Mouse (Mus musculus) midbrain, embryonic 16.5 days (tissue): ENCODE results near the gene Mrps34. TPM values are rescaled to one million over a fixed set of nuclear protein-coding genes. Genes with fewer than 3 reads are reported as not detected.

Experiments used
- ATAC-seq: fragments of 200-750 bp; cut with Nextera tagmentation; 2 replicates; pipeline ENCODE4 v1.8.0; 2017; ENCODE audit warnings: moderate TSS enrichment
- H3K27ac ChIP-seq: fragments of 300-500 bp; sonication (generic); 2 replicates; pipeline ENCODE4 v1.5.1; 2014; ENCODE audit warnings: mild to moderate bottlenecking, low read length, mixed read lengths
- H3K27me3 ChIP-seq: fragments of 300-500 bp; sonication (generic); 2 replicates; pipeline ENCODE4 v1.6.1; 2014; ENCODE audit warnings: low read depth, low read length, mixed read lengths; ENCODE audit not compliant: control insufficient read depth, insufficient read depth
- H3K36me3 ChIP-seq: fragments of 300-500 bp; sonication (generic); 2 replicates; pipeline ENCODE4 v1.6.1; 2014; ENCODE audit warnings: mild to moderate bottlenecking, low read length, moderate library complexity, mixed read lengths; ENCODE audit not compliant: control insufficient read depth, insufficient read depth
- H3K4me1 ChIP-seq: fragments of 300-500 bp; sonication (generic); 2 replicates; pipeline ENCODE4 v1.6.1; 2014; ENCODE audit warnings: mild to moderate bottlenecking, low read length, mixed read lengths; ENCODE audit not compliant: control insufficient read depth, insufficient read depth
- H3K4me2 ChIP-seq: fragments of 300-500 bp; sonication (generic); 2 replicates; pipeline ENCODE4 v1.6.1; 2014; ENCODE audit warnings: mild to moderate bottlenecking, low read length, mixed read lengths
- H3K4me3 ChIP-seq: fragments of 300-500 bp; sonication (generic); 2 replicates; pipeline ENCODE4 v1.5.1; 2014; ENCODE audit warnings: low read depth, mild to moderate bottlenecking, low read length, moderate library complexity, mixed read lengths
- H3K9ac ChIP-seq: fragments of 300-500 bp; sonication (generic); 2 replicates; pipeline ENCODE4 v1.6.1; 2014; ENCODE audit warnings: low read depth, low read length, mixed read lengths
- H3K9me3 ChIP-seq: fragments of 300-500 bp; sonication (generic); replicated peaks from 2 replicates; pipeline ENCODE4 v1.6.1; 2014; ENCODE audit warnings: mild to moderate bottlenecking, low read length, mixed read lengths; ENCODE audit not compliant: control insufficient read depth, poor library complexity, severe bottlenecking
- WGBS: fragments of 180-500 bp; shearing (Covaris S2); extraction: QIAGEN DNeasy Blood & Tissue Kit; methylation state at CpG from one replicate; pipeline ENCODE4 v1.1.7; 2014; 5-methylcytosine and 5-hydroxymethylcytosine counted together
- polyA plus RNA-seq: library from polyadenylated mRNA; unstranded; fragments of >200 nt; fragmentation: Nextera tagmentation; extraction: Ambion mirVana; gene quantifications from 2 replicates; pipeline ENCODE4 v1.2.1, GENCODE M21; 2015

Gene Mrps34
- 72.9 and 77.2 TPM in 2 replicates for polyA plus RNA-seq

- peak; percentile 40 for ATAC-seq
- Histone ChIP-seq H3K36me3 (peaks cover 41% of the 10 kb centered on the region), H3K27ac (peak within 1 kb of the TSS; percentile 84), H3K4me1 (peaks cover 32% of the 10 kb centered on the region), H3K27me3 (no peaks in the 10 kb centered on the region), H3K4me3 (peak within 1 kb of the TSS; percentile 86), H3K9ac (peak within 1 kb of the TSS; percentile 73), H3K9me3 (no peaks in the 10 kb centered on the region), H3K4me2 (peak within 1 kb of the TSS; percentile 97)
- under 1% methylated on average over 62 of the region's 62 CpGs for WGBS
Observed at GRCm38 (mm10) chr17:24894995-24895547, at the start of gene Mrps34, which contains the start of gene Eme2. TSS of gene Mrps34 (plus strand) at chr17:24895116. TSS of gene Eme2 (minus strand) at chr17:24895087.

GRCm38 (mm10) chr17:24847386-24847785, 47.5 kb upstream of the Mrps34 start:
- H3K27ac ChIP-seq: no peak overlapping the region
- H3K4me1 ChIP-seq: peaks cover 17% of the 10 kb centered on the region
- H3K27me3 ChIP-seq: no peaks in the 10 kb centered on the region; the same call in 1 of the 2 replicates

GRCm38 (mm10) chr17:24848600-24849031, 46.3 kb upstream of the Mrps34 start:
- H3K9ac ChIP-seq: no peak overlapping the region
- no peak for ATAC-seq

More at GRCm38 (mm10) chr17:24847386-24847785, 47.5 kb upstream of the Mrps34 start:
- ATAC-seq: no peak
- H3K4me3 ChIP-seq: no peak overlapping the region
- no peak overlapping the region for H3K4me2 ChIP-seq
- 95% methylated on average over 1 of the region's 1 CpGs for WGBS
- no peak overlapping the region for H3K9ac ChIP-seq
- no peaks in the 10 kb centered on the region for H3K36me3 ChIP-seq
- no peaks in the 10 kb centered on the region for H3K9me3 ChIP-seq

DNA sequence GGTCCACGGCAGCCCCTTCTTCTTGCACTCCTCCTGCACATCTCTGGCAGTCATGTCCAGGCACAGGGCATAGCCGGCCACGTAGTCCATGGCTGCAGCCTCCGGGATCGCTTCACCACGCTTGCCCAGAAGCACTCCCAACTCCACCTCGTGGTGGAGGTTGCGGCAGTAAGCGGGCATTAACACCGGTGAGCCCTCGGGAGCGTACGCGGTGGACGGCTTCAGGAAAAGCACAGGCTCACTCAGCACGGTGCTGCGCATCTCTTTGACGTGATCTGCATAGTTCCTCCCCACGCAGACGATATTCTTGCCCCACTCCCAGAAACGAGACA, 45.2 kb upstream of the Mrps34 start:
- Histone ChIP-seq H3K4me2 (peak overlapping the region; percentile 95), H3K4me1 (peaks cover 17% of the 10 kb centered on the region), H3K4me3 (peak overlapping the region; percentile 76), H3K27ac (peak overlapping the region; percentile 95), H3K9me3 (no peaks in the 10 kb centered on the region), H3K36me3 (peaks cover 9% of the 10 kb centered on the region; the same call in 1 of the 2 replicates), H3K27me3 (no peaks in the 10 kb centered on the region; the same call in 1 of the 2 replicates), H3K9ac (peak overlapping the region; percentile 82)
- 0% methylated on average over 21 of the region's 21 CpGs for WGBS
- ATAC-seq: peak; percentile 82; the same call in 1 of the 2 replicates

More at GRCm38 (mm10) chr17:24848600-24849031, 46.3 kb upstream of the Mrps34 start:
- no peaks in the 10 kb centered on the region for H3K9me3 ChIP-seq
- H3K4me2 ChIP-seq: peak overlapping the region; percentile 40
- no peak overlapping the region for H3K27ac ChIP-seq
- peaks cover 17% of the 10 kb centered on the region for H3K4me1 ChIP-seq
- no peaks in the 10 kb centered on the region; the same call in 1 of the 2 replicates for H3K27me3 ChIP-seq
- 0 out of 2 replicates have a peak, but pooled peaks cover 3% of the 10 kb centered on the region for H3K36me3 ChIP-seq
- peak overlapping the region; percentile 6; the same call in 1 of the 2 replicates for H3K4me3 ChIP-seq

DNA sequence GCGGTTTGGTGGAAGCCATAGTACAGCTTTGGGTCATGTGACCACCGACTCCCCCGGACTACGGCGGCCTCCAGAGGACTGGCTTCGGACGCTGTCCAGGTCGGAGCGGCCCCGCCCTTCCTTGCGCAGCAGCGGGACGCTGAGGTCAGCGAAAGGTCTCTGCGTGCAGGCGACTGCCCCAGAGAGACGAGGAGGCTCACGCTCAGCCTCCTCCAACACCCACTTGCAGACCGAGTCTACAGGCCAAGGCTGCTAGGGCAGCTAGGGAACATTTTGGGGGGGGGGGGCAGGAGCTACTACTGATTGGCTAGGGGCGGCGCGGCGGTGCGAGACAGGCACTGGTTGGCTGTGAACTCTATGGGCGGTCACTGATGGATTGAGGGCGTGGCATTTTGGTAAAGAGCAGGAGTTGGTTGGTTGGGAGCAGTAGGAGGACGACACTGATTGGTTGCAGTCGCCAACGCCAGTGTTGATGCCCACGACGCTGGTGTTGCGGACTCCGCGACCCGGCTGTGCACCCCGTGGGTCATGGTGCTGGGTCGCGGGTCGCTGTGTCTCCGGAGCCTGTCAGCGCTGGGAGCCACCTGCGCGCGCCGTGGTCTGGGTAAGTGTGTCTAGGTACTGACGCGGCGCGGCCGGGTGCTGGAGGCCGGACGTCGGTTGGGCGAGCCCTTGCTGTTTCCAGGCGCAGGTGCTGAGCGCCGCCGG, 44.7 kb upstream of the Mrps34 start, which contains the start of gene Fahd1:
Gene Fahd1 (minus strand): TSS at position 300 of the 708 bp plus-strand sequence.
- WGBS: under 1% methylated on average over 56 of the region's 58 CpGs
- Histone ChIP-seq H3K4me2 (peak within 1 kb of the TSS; percentile 95), H3K4me3 (peak within 1 kb of the TSS; percentile 76), H3K36me3 (peaks cover 9% of the 10 kb centered on the region; the same call in 1 of the 2 replicates), H3K4me1 (peaks cover 17% of the 10 kb centered on the region), H3K27me3 (no peaks in the 10 kb centered on the region), H3K27ac (peak within 1 kb of the TSS; percentile 95), H3K9ac (peak within 1 kb of the TSS; percentile 82), H3K9me3 (no peaks in the 10 kb centered on the region)
- ATAC-seq: peak; percentile 100

DNA sequence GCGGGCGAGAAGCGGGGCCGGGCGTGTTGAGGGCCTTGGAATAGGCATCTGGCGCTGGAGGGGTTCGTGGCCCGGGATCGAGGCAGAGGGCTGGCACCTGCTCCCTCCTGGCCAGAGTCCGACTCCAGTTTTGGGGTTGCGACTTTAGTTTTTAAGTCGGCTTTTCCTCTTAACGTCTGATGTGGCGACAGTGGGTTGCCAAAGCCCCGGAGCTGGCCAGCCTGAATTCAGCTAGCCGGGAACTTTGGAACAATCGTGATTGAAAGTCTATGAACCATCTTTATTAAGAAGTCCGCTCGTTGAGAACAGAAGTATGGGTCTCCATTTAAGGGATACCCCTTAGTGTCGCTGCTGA, 44.2 kb upstream of the Mrps34 start:
- Histone ChIP-seq H3K27ac (peak overlapping the region; percentile 74), H3K4me2 (peak overlapping the region; percentile 87), H3K4me1 (peaks cover 17% of the 10 kb centered on the region), H3K36me3 (peaks cover 9% of the 10 kb centered on the region; the same call in 1 of the 2 replicates), H3K9me3 (no peaks in the 10 kb centered on the region), H3K27me3 (no peaks in the 10 kb centered on the region), H3K9ac (peak overlapping the region; percentile 75), H3K4me3 (peak overlapping the region; percentile 76)
- 1% methylated on average over 20 of the region's 20 CpGs for WGBS
- ATAC-seq: no peak

GRCm38 (mm10) chr17:24851381-24852125, 43.4 kb upstream of the Mrps34 start:
- H3K4me3 ChIP-seq: peak overlapping the region; percentile 76

DNA sequence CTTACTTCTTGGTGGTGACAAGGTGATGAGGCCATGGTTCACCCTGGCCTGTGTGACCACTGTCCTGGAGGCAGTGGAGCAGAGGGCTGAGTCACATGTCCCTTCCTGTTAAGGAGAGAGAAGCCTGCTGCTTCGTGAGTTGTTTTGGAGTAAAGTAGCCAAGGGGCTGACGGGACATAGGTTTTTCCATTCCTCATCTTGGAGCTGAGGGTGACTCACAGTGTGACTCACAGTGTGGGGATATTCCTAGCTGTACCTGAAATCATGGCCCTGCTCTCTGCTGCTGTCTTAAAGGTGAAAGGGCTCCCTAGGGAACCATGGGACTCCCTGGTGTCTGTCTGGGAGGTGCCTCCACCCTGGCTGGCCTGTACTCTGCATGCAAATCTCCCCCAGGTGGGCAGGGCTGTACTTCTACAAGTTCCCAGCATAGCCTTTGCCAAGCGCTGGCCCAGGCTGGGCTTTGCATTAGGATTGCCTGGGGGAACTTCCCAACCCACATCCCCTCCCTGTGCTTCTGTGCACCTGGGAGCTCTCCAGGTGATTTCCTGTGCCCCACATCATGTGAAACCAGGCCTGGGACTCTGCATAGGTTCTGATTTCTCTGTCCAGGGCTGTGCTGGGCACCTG, 39.0 kb upstream of the Mrps34 start:
- H3K27ac ChIP-seq: no peak overlapping the region
- H3K4me3 ChIP-seq: no peak overlapping the region
- H3K4me1 ChIP-seq: peaks cover 6% of the 10 kb centered on the region
- no peak for ATAC-seq
- no peaks in the 10 kb centered on the region for H3K27me3 ChIP-seq
- H3K9me3 ChIP-seq: no peaks in the 10 kb centered on the region
- H3K9ac ChIP-seq: no peak overlapping the region
- H3K36me3 ChIP-seq: peaks cover 15% of the 10 kb centered on the region; the same call in 1 of the 2 replicates
- WGBS: 80% methylated on average over 3 of the region's 3 CpGs
- no peak overlapping the region for H3K4me2 ChIP-seq

More at GRCm38 (mm10) chr17:24851381-24852125, 43.4 kb upstream of the Mrps34 start:
- Histone ChIP-seq H3K9ac (peak overlapping the region; percentile 75), H3K9me3 (no peaks in the 10 kb centered on the region), H3K4me2 (peak overlapping the region; percentile 87), H3K4me1 (peaks cover 17% of the 10 kb centered on the region), H3K36me3 (peaks cover 9% of the 10 kb centered on the region; the same call in 1 of the 2 replicates), H3K27ac (no peak overlapping the region), H3K27me3 (no peaks in the 10 kb centered on the region)
- 82% methylated on average over 10 of the region's 10 CpGs for WGBS
- ATAC-seq: no peak
